Mouse (Mus musculus) spleen, adult 2 months (tissue): ENCODE results near the gene Supt3. TPM values are rescaled to one million over a fixed set of nuclear protein-coding genes. Genes with fewer than 3 reads are reported as not detected.

Source experiments
- DNase-seq, 2 experiments: peaks; one replicate each; pipeline versions ENCODE4 v3.0.0 to v3.0.0-alpha.2; 2012 to 2021; ENCODE audit warnings: low spot score in 2 of 2, low read depth in 1 of 2
- H3K27ac ChIP-seq: fragments of 200-500 bp; 2 replicates; pipeline ENCODE4 v1.5.1; 2012; ENCODE audit warnings: low read length, inconsistent platforms; ENCODE audit not compliant: insufficient read depth
- H3K27me3 ChIP-seq: fragments of 200-500 bp; 2 replicates; pipeline ENCODE4 v1.6.1; 2012; ENCODE audit warnings: mild to moderate bottlenecking, moderate library complexity, low read length, inconsistent platforms; ENCODE audit not compliant: control insufficient read depth, insufficient read depth
- H3K36me3 ChIP-seq: fragments of 200-500 bp; 2 replicates; pipeline ENCODE4 v1.6.1; 2012; ENCODE audit warnings: mild to moderate bottlenecking, low read length, inconsistent platforms; ENCODE audit not compliant: control insufficient read depth, insufficient read depth
- H3K4me1 ChIP-seq: fragments of 200-500 bp; 2 replicates; pipeline ENCODE4 v1.6.1; 2011; ENCODE audit warnings: inconsistent platforms; ENCODE audit not compliant: control insufficient read depth, insufficient read depth, insufficient read length
- H3K4me3 ChIP-seq: fragments of 200-500 bp; 2 replicates; pipeline ENCODE4 v1.5.1; 2011; ENCODE audit warnings: mild to moderate bottlenecking, inconsistent platforms; ENCODE audit not compliant: insufficient read depth, insufficient read length; ENCODE audit errors: extremely low read depth
- CTCF ChIP-seq: fragments of 200-500 bp; IDR thresholded peaks from 2 replicates; pipeline ENCODE4 v1.5.1; 2011; ENCODE audit warnings: mild to moderate bottlenecking, inconsistent platforms; ENCODE audit not compliant: insufficient read depth, insufficient read length, insufficient replicate concordance; ENCODE audit errors: extremely low read depth
- POLR2A ChIP-seq: fragments of 200-500 bp; IDR thresholded peaks from 2 replicates; pipeline ENCODE4 v1.6.1; 2011; ENCODE audit warnings: low read depth, low read length, inconsistent platforms
- WGBS: fragments of 180-500 bp; shearing (Covaris S2); methylation state at CpG from one replicate; pipeline ENCODE4 v1.1.7; 2018; 5-methylcytosine and 5-hydroxymethylcytosine counted together
- polyA plus RNA-seq: library from polyadenylated mRNA; depleted of rRNA; stranded (reverse); fragments of >200 nt; gene quantifications from 2 replicates; pipeline ENCODE4 v1.2.3, GENCODE M21; 2012

The Supt3 gene
- polyA plus RNA-seq, 1 experiment, result 3.2 TPM

DNA sequence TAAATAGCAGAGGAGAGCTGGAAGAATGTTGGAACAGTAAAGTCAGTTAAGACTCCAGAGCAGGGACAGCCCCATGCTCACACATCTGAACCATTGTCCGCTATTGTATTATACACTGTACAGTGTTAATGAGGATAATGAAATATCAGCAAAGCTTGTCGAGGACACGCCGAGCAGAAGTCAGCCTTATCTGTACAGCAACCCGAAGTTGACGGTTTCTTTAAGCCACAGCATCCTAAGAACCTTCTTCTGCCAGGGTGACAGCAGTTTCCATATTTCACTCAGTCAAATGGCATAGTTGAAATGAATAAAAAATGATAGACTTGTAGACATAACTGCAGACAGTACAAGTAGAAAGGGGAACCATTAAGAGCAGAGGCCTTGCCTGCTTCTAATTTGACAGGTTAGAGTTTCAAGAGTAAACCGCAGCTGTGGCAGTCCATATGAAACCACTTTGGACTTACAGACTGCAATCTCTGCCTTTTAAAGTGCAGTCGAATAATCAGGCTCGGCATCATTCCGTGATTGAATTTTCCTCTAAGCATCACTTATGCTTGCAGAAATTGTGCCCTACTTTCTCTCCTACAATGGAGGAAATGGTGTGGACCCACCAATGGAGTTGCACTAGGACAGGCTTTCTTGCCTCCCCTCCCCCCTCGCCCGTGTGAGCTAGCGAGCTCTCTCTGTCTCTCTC, 227.7 kb downstream of the Supt3 start:
- TF ChIP-seq CTCF, result no peak
- no peak for DNase-seq
- no peaks in the 10 kb centered on the region for H3K36me3 ChIP-seq
- 89% methylated on average over 13 of the region's 13 CpGs for WGBS
- H3K4me3 ChIP-seq, result no peak overlapping the region
- H3K27ac ChIP-seq, result no peak overlapping the region
- H3K4me1 ChIP-seq, result no peaks in the 10 kb centered on the region
- H3K27me3 ChIP-seq, result no peaks in the 10 kb centered on the region

DNA sequence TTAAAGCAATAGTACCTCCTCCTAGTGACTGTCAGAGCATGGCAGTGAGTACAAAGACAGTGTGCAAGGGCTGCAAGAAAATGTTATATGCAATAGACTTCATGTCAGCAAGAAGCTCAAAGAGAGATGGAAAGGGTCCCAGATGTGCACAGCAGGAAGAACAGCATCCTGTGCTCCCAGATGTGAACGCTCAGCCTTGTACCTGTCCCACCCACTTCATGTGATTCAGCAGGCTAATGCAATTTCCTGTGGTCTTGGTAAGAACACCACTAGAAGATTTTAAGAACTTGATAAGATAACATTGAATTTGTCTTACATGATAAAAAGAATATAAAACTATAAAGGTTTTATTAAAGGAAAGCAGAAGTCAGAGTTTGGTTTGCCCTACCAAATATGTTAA, 230.5 kb downstream of the Supt3 start:
- TF ChIP-seq CTCF, result no peak
- no peak for TF ChIP-seq POLR2A
- Histone ChIP-seq H3K36me3 (no peaks in the 10 kb centered on the region), H3K27me3 (no peaks in the 10 kb centered on the region), H3K27ac (no peak overlapping the region), H3K4me1 (no peaks in the 10 kb centered on the region), H3K4me3 (no peak overlapping the region)
- WGBS, result 37% methylated on average over 1 of the region's 1 CpGs
- no peak for DNase-seq

DNA sequence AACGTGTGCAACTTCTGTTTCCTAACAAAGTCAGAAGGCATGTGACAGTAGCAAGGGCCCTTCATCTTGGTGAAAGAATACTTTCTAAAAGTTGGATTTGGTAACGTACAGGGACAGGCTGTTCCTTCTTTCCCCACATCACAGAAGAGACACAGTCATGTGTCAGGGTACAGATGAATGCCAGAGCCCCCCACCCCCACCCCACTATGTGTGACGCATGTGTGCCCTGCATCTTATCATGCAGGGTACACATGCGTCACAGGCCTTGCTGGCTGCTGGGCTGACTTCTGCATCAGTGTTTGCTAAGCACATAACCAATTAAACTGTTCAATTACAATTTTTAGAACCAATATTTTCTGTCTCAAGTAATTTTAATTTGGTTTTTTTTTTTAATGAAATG, 231.7 kb downstream of the Supt3 start:
- Histone ChIP-seq H3K36me3 (no peaks in the 10 kb centered on the region), H3K4me1 (no peaks in the 10 kb centered on the region), H3K4me3 (no peak overlapping the region), H3K27me3 (no peaks in the 10 kb centered on the region), H3K27ac (no peak overlapping the region)
- DNase-seq, result no peak
- WGBS, result 92% methylated on average over 4 of the region's 4 CpGs
- TF ChIP-seq CTCF (no peak), POLR2A (no peak)

DNA sequence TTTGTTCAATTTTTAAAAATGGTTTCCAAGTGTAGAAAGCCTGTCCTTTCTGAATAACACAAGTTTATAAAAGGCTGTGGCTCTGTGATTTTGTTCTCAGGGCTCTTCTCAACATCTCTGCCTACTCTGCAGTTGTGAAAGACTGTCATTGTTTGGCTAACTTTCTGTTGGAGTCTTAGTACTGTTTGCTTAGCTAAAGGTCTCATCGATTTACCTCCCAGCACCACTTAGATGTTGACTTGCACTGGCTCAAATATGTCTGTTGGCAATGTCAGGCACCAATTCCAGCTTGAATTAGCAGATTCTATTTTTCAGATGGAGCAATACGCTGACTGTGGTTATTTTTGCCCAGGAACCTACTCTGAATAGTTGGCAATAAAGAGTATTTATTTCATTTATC, 233.5 kb downstream of the Supt3 start:
- DNase-seq, result no peak
- TF ChIP-seq POLR2A, result no peak
- TF ChIP-seq CTCF, result no peak
- H3K27ac ChIP-seq, result no peak overlapping the region
- H3K36me3 ChIP-seq, result no peaks in the 10 kb centered on the region
- H3K4me1 ChIP-seq, result no peaks in the 10 kb centered on the region
- WGBS, result 91% methylated on average over 2 of the region's 2 CpGs
- no peak overlapping the region for H3K4me3 ChIP-seq
- no peaks in the 10 kb centered on the region for H3K27me3 ChIP-seq

DNA sequence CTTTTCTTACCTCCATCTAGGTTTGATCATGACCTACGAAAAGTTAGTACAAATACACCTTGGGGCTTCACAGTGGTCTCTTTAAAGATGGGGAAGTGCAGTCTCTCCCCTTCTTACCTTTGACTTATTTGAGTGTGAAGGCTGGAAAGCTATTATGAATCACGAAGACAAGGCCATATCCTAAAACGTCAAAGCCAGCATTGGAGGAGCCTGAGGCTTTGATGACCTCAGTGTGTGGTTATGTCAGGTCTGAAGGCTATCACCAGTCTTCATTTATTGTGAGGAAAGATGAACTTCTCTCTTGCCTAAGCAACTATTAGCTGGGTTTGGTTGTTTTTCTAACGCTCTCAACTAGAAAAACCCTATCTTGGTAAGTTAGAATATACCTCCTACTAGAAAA, 239.8 kb downstream of the Supt3 start:
- TF ChIP-seq POLR2A (no peak), CTCF (no peak)
- Histone ChIP-seq H3K27me3 (no peaks in the 10 kb centered on the region), H3K27ac (no peak overlapping the region), H3K36me3 (0 out of 2 replicates have a peak, but pooled peaks cover 1% of the 10 kb centered on the region), H3K4me1 (no peaks in the 10 kb centered on the region), H3K4me3 (no peak overlapping the region)
- no peak for DNase-seq
- WGBS, result 91% methylated on average over 4 of the region's 4 CpGs

DNA sequence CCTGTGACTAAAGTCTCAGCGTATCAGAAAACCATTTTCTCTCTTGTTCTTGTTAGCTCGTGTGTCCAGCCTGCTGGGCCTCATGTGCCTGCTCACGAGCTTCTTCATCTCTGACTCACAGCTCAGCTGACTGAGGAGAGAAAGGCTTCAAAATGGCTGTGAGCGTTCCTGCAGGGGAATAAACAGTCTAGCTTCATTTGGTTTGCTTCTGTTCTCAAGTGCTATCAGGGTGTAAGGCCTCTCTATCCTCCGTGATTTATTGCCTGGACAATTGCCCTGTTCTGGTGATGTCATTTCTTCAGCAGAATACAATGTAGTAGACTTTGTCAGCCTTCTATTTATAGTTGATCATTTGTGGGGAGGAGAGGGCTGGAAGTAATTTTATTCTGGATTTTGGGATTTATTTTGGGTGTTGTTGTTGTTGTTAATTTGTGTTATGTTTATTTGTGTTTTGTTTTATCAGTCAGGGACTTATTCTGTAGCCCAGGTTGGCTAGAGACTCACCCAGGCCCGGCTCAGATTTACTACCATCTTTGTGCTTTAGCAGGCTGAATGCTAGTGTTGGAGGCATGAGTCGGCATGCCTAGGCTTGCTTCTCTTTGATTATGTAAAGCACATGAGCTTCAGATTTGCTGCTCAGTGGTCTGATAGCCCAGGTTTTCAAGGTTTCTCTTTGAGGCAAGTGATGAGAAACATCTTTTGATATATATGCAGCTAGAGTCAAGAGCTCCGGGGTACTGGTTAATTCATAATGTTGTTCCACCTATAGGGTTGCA, 243.4 kb downstream of the Supt3 start:
- Histone ChIP-seq H3K27me3 (no peaks in the 10 kb centered on the region), H3K36me3 (0 out of 2 replicates have a peak, but pooled peaks cover 1% of the 10 kb centered on the region), H3K27ac (no peak overlapping the region), H3K4me3 (no peak overlapping the region), H3K4me1 (no peaks in the 10 kb centered on the region)
- 88% methylated on average over 8 of the region's 8 CpGs for WGBS
- no peak for DNase-seq
- TF ChIP-seq CTCF, result no peak
- TF ChIP-seq POLR2A, result no peak

DNA sequence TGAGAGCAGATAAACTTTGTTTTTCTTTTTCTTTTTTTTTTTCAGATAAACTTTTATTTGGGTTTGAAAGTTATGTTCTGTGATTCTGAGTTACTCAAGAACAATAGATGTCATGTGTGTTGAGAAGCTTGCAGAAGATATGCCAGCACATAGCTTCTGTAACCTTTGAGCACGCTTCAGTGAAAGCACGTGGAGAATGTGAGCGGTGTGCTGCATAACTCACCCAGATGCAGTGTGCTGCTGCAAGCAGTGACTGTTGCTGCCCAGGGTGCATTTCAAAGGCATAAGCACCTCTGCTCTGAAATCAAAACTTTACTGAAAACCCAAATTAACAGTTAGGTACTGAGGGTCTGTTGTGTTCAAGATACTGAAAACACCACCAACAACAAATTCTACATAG, 251.5 kb downstream of the Supt3 start:
- no peak for DNase-seq
- no peak overlapping the region for H3K4me3 ChIP-seq
- no peaks in the 10 kb centered on the region for H3K4me1 ChIP-seq
- H3K27me3 ChIP-seq, result no peaks in the 10 kb centered on the region
- no peak for TF ChIP-seq CTCF
- TF ChIP-seq POLR2A, result no peak
- 97% methylated on average over 3 of the region's 3 CpGs for WGBS
- no peaks in the 10 kb centered on the region for H3K36me3 ChIP-seq
- no peak overlapping the region for H3K27ac ChIP-seq
